Mouse (Mus musculus) limb, embryonic 12.5 days (tissue): ENCODE measurements around the gene Ythdc1. TPM values are rescaled to one million over a fixed set of nuclear protein-coding genes. Genes with fewer than 3 reads are reported as not detected.

Experiments used
- ATAC-seq: fragments of 200-750 bp; cut with Nextera tagmentation; 2 replicates; pipeline ENCODE4 v1.8.0; 2017; ENCODE audit warnings: low read depth, moderate TSS enrichment; ENCODE audit not compliant: insufficient number of reproducible peaks, insufficient read depth, low FRiP score, low TSS enrichment
- H3K27ac ChIP-seq: fragments of 300-500 bp; sonication (generic); 2 replicates; pipeline ENCODE4 v1.5.1; 2016; ENCODE audit warnings: mild to moderate bottlenecking, moderate library complexity
- H3K27me3 ChIP-seq: fragments of 300-500 bp; sonication (generic); 2 replicates; pipeline ENCODE4 v1.6.1; 2016; ENCODE audit warnings: mild to moderate bottlenecking, moderate library complexity
- H3K36me3 ChIP-seq: fragments of 300-500 bp; sonication (generic); 2 replicates; pipeline ENCODE4 v1.6.1; 2016; ENCODE audit warnings: mild to moderate bottlenecking, moderate library complexity
- H3K4me1 ChIP-seq: fragments of 300-500 bp; sonication (generic); replicated peaks from 2 replicates; pipeline ENCODE4 v1.6.1; 2016
- H3K4me2 ChIP-seq: fragments of 300-500 bp; sonication (generic); 2 replicates; pipeline ENCODE4 v1.6.1; 2016; ENCODE audit warnings: mild to moderate bottlenecking, moderate library complexity
- H3K4me3 ChIP-seq: fragments of 300-500 bp; sonication (generic); replicated peaks from 2 replicates; pipeline ENCODE4 v1.5.1; 2016; ENCODE audit warnings: mild to moderate bottlenecking
- H3K9ac ChIP-seq: fragments of 300-500 bp; sonication (generic); replicated peaks from 2 replicates; pipeline ENCODE4 v1.6.1; 2016; ENCODE audit warnings: mild to moderate bottlenecking, moderate library complexity
- H3K9me3 ChIP-seq: fragments of 300-500 bp; sonication (generic); 2 replicates; pipeline ENCODE4 v1.6.1; 2016; ENCODE audit warnings: mild to moderate bottlenecking, moderate library complexity
- WGBS: fragments of 180-500 bp; shearing (Covaris S2); methylation state at CpG from one replicate; pipeline ENCODE4 v1.1.7; 2016; 5-methylcytosine and 5-hydroxymethylcytosine counted together
- polyA plus RNA-seq: library from polyadenylated mRNA; unstranded; fragments of >200 nt; fragmentation: Nextera tagmentation; extraction: Ambion mirVana; gene quantifications from 2 replicates; pipeline ENCODE4 v1.2.1, GENCODE M21; 2016

The Ythdc1 gene
- polyA plus RNA-seq, result 47.6 and 55.3 TPM in 2 replicates

- under 1% methylated on average over 98 of the region's 111 CpGs for WGBS
- peak within 1 kb of the TSS; percentile 99 for H3K27ac ChIP-seq
- peak within 1 kb of the TSS; percentile 96 for H3K9ac ChIP-seq
- H3K36me3 ChIP-seq, result no peaks in the 10 kb centered on the region
- H3K4me1 ChIP-seq, result peaks cover 5% of the 10 kb centered on the region; the same call in 1 of the 2 replicates
- ATAC-seq, result peak; percentile 99
- no peaks in the 10 kb centered on the region for H3K27me3 ChIP-seq
- peak within 1 kb of the TSS; percentile 88 for H3K4me3 ChIP-seq
- no peaks in the 10 kb centered on the region for H3K9me3 ChIP-seq
- peak within 1 kb of the TSS; percentile 63 for H3K4me2 ChIP-seq
These were observed at the start of gene Ythdc1 for GRCm38 (mm10) chr5:86803962-86804940. Gene Ythdc1, plus strand, starts transcription at chr5:86804221.

DNA sequence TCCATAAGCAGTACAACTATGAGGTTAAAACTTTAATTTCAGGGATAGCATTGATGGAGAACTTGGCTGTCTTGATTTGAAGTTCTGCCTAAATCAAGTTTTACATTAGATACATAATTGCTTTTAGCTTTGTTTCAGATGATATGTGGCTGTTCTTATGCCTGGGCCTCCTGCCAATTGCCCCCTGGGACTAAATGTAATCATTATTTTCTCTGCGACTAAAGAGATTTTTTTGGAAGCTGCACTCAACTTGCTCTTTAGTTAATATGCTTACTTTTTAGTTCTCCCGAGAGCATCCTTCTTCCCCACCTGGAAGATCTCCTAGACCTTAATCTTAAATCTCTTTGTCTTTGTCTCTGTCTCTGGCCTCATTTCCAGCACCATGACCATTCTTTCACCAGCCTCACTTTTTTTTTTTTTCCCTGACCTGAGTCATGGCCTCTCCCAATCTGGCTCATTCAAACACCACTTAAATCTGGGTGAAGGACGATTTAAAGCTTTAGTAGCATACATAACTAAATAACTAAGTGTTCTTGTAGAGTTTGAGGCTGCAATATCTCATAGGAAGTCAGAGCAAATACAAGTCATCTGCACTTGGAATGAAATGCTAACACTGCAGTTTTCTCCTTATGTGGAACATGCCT lies 34.9 kb upstream of the Ythdc1 start:
- Histone ChIP-seq H3K9ac (no peak overlapping the region), H3K9me3 (no peaks in the 10 kb centered on the region), H3K27ac (no peak overlapping the region), H3K27me3 (no peaks in the 10 kb centered on the region), H3K4me3 (no peak overlapping the region), H3K36me3 (no peaks in the 10 kb centered on the region), H3K4me2 (no peak overlapping the region), H3K4me1 (no peaks in the 10 kb centered on the region)
- 64% methylated on average over 3 of the region's 3 CpGs for WGBS
- ATAC-seq, result no peak

DNA sequence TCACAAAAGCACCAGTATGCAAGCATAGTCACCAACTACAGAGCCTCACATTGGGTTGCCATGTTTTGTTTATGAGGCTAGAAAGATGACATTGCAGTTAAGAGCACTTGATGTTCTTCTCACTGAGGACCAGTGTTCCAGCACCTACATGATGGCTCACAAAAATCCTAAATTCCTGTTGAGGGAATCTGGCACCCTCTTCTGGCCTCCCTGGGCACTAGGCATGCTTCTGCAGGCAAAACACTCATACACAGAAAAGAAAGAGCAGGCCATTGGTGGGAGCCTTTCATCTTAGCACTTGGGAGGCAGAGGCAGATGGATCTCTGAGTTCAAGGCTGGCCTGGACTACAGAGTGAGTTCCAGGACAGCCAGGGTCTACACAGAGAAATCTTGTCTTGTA lies 33.0 kb upstream of the Ythdc1 start:
- H3K4me3 ChIP-seq, result no peak overlapping the region

GRCm38 (mm10) chr5:86776941-86777340 lies 27.1 kb upstream of the Ythdc1 start:
- H3K9ac ChIP-seq, result no peak overlapping the region

More for the DNA sequence above, 33.0 kb upstream of the Ythdc1 start:
- Histone ChIP-seq H3K27me3 (no peaks in the 10 kb centered on the region), H3K4me1 (no peaks in the 10 kb centered on the region), H3K4me2 (no peak overlapping the region), H3K27ac (no peak overlapping the region), H3K9me3 (no peaks in the 10 kb centered on the region), H3K36me3 (no peaks in the 10 kb centered on the region), H3K9ac (no peak overlapping the region)
- ATAC-seq, result no peak

GRCm38 (mm10) chr5:86778471-86778870 lies 25.6 kb upstream of the Ythdc1 start:
- Histone ChIP-seq H3K4me2 (no peak overlapping the region), H3K9ac (no peak overlapping the region), H3K27ac (no peak overlapping the region), H3K27me3 (no peaks in the 10 kb centered on the region), H3K4me1 (no peaks in the 10 kb centered on the region), H3K9me3 (no peaks in the 10 kb centered on the region), H3K36me3 (no peaks in the 10 kb centered on the region), H3K4me3 (no peak overlapping the region)
- ATAC-seq, result no peak
- WGBS, result 70% methylated on average over 1 of the region's 1 CpGs

More at GRCm38 (mm10) chr5:86776941-86777340, 27.1 kb upstream of the Ythdc1 start:
- H3K4me2 ChIP-seq, result no peak overlapping the region
- H3K4me3 ChIP-seq, result no peak overlapping the region
- no peaks in the 10 kb centered on the region for H3K4me1 ChIP-seq
- H3K36me3 ChIP-seq, result no peaks in the 10 kb centered on the region
- H3K9me3 ChIP-seq, result no peaks in the 10 kb centered on the region
- no peaks in the 10 kb centered on the region for H3K27me3 ChIP-seq
- 94% methylated on average over 5 of the region's 5 CpGs for WGBS
- ATAC-seq, result no peak
- no peak overlapping the region for H3K27ac ChIP-seq

- no peak overlapping the region for H3K4me2 ChIP-seq
- H3K9ac ChIP-seq, result no peak overlapping the region
- H3K4me1 ChIP-seq, result no peaks in the 10 kb centered on the region
- no peaks in the 10 kb centered on the region for H3K36me3 ChIP-seq
- no peaks in the 10 kb centered on the region for H3K9me3 ChIP-seq
- no peak for ATAC-seq
- H3K4me3 ChIP-seq, result no peak overlapping the region
- H3K27ac ChIP-seq, result no peak overlapping the region
- no peaks in the 10 kb centered on the region for H3K27me3 ChIP-seq
- WGBS, result 60% methylated on average over 8 of the region's 8 CpGs
These were observed 21.0 kb upstream of the Ythdc1 start for GRCm38 (mm10) chr5:86783059-86783458.

GRCm38 (mm10) chr5:86784205-86784604 lies 19.8 kb upstream of the Ythdc1 start:
- no peaks in the 10 kb centered on the region for H3K27me3 ChIP-seq
- H3K36me3 ChIP-seq, result no peaks in the 10 kb centered on the region
- no peak for ATAC-seq
- no peak overlapping the region for H3K9ac ChIP-seq
- no peaks in the 10 kb centered on the region for H3K4me1 ChIP-seq
- H3K9me3 ChIP-seq, result no peaks in the 10 kb centered on the region
- no peak overlapping the region for H3K4me3 ChIP-seq
- H3K27ac ChIP-seq, result no peak overlapping the region
- no peak overlapping the region for H3K4me2 ChIP-seq
- 70% methylated on average over 1 of the region's 1 CpGs for WGBS

DNA sequence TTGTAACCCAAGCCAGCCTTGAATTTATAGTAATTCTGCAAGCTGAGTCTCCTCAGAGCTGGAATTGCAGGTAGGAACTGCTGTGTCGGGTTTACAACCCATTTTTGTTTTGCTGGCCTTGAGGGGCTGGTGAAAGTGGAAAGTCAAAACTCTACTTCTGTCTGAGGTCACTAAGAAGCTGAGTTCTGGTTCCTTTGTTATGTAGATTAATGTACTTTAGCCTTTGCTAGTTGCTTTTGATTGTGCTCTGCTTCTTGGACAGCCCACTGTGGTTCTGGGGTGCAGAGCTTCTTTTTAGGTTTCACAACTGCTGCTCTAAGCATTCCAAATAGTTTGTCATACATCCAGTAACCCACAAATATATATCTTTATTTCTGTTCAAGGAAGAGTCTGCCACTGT lies 17.2 kb upstream of the Ythdc1 start:
- Histone ChIP-seq H3K27me3 (no peaks in the 10 kb centered on the region), H3K4me1 (no peaks in the 10 kb centered on the region), H3K27ac (no peak overlapping the region), H3K9me3 (no peaks in the 10 kb centered on the region), H3K4me2 (no peak overlapping the region), H3K36me3 (no peaks in the 10 kb centered on the region), H3K9ac (no peak overlapping the region), H3K4me3 (no peak overlapping the region)
- 33% methylated on average over 1 of the region's 1 CpGs for WGBS
- ATAC-seq, result no peak

DNA sequence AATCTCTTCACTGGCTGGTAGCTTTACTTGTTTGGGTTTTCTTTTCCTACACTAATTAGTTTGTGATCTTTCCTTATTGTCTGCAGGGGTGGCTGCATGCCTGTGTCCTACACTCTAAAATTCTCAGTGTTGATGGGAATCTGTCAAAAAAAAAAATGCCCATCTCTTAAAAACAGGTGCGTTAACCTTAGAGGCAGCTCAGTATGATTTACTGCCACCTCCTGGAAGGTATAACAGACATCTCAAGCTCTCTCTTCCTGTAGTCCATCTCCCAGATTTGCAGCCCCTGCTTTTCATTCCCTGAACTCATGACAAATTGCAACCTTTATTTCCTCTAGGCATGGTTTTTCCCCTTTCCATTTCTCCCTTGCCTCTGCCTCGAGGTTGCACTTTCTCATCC lies 14.1 kb upstream of the Ythdc1 start:
- WGBS, result 74% methylated on average over 2 of the region's 2 CpGs
- ATAC-seq, result no peak
- H3K9ac ChIP-seq, result no peak overlapping the region

GRCm38 (mm10) chr5:86792249-86792648 lies 11.8 kb upstream of the Ythdc1 start:
- WGBS, result 75% methylated on average over 4 of the region's 4 CpGs
- Histone ChIP-seq H3K9ac (no peak overlapping the region), H3K27me3 (no peaks in the 10 kb centered on the region), H3K4me2 (no peak overlapping the region), H3K4me3 (no peak overlapping the region), H3K9me3 (no peaks in the 10 kb centered on the region), H3K27ac (no peak overlapping the region), H3K36me3 (no peaks in the 10 kb centered on the region), H3K4me1 (no peaks in the 10 kb centered on the region)
- ATAC-seq, result no peak

More for the DNA sequence above, 14.1 kb upstream of the Ythdc1 start:
- no peak overlapping the region for H3K4me3 ChIP-seq
- no peak overlapping the region for H3K4me2 ChIP-seq
- H3K27me3 ChIP-seq, result no peaks in the 10 kb centered on the region
- no peaks in the 10 kb centered on the region for H3K4me1 ChIP-seq
- H3K27ac ChIP-seq, result no peak overlapping the region
- no peaks in the 10 kb centered on the region for H3K36me3 ChIP-seq
- H3K9me3 ChIP-seq, result no peaks in the 10 kb centered on the region

DNA sequence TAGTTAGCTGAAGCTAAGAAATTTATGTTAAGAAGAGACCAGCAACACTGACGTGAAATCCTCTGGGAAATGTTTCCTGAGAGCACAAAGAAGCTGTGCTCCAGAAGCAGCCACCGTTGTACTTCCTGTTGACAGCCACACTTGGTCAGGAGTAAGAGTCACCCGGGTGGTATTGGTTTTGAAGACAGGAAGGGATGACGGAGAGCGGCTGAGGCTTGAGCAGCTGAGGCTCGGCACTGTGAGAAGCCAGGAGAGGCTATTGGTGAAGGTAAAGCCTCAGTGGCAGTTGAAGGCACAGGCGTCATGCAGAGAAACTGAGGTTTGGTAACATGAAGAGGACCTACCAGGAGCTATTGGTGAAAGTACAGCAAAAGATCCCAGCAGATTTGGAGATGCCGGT lies 11.2 kb upstream of the Ythdc1 start:
- H3K4me2 ChIP-seq, result no peak overlapping the region
- H3K9me3 ChIP-seq, result no peaks in the 10 kb centered on the region
- H3K36me3 ChIP-seq, result no peaks in the 10 kb centered on the region
- no peak overlapping the region for H3K9ac ChIP-seq
- no peak for ATAC-seq
- no peak overlapping the region for H3K27ac ChIP-seq
- H3K27me3 ChIP-seq, result no peaks in the 10 kb centered on the region
- no peak overlapping the region for H3K4me3 ChIP-seq
- H3K4me1 ChIP-seq, result no peaks in the 10 kb centered on the region
- WGBS, result 71% methylated on average over 8 of the region's 8 CpGs
